Mouse (Mus musculus) neural tube, postnatal 0 days (tissue): ENCODE measurements around the gene Necap1. TPM values are rescaled to one million over a fixed set of nuclear protein-coding genes. Genes with fewer than 3 reads are reported as not detected.

Experiments
- microRNA-seq: library from miRNA; unstranded; fragments of <30 nt; microRNA quantifications from one replicate; pipeline ENCODE4, GENCODE M21; 2016
- polyA plus RNA-seq: library from polyadenylated mRNA; unstranded; fragments of >200 nt; fragmentation: Nextera tagmentation; extraction: Ambion mirVana; gene quantifications from 2 replicates; pipeline ENCODE4 v1.2.1, GENCODE M21; 2015

The Necap1 gene
- polyA plus RNA-seq = 158 and 165 TPM in 2 replicates

DNA sequence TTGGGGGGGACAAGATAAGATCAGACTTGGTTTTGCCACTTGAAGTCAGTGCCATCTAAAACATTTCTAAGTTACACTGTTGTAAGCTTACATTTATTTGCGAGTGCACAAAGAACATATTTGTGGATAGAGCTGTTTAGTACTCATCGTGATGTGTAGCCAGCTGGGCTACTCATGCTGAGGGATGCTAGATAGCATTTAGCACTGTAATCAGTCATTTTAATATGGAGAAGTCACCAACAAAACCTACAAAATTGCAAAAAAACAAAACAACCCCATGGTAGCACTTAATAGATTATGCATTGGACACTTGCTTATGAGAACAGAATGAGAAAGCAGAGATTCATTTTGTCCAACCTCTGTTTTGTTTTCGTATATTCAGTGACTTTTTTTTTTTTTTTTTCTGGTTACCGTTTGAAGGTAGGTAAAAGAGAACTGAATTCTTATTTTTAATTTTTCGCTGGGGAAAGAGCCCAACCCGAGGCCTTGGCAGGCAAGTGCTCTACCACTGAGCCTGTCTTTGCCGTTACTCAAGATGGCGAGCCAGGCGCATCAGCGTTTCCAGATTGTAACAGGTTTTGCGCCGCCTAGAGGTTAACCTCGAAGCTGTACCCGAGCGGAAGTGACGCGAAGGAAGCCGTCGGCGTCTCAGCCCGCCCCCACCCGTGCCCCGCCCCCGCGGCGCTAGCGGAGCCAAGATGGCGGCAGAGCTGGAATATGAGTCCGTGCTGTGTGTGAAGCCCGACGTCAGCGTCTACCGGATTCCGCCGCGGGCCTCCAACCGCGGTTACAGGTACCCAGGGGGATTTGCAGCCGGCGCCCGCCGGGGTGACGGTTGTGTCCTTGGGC lies at the start of gene Necap1:
Necap1 (plus strand) TSS at position 604 of the 849 bp plus-strand sequence.

GRCm38 (mm10) chr6:122855955-122856354 lies 18.3 kb upstream of the Necap1 start, which contains the start of gene C3ar1:
TSS of gene C3ar1 (minus strand) at chr6:122856161.

GRCm38 (mm10) chr6:122921451-122921850 lies 47.2 kb downstream of the Necap1 start, which contains the start of gene Clec4a1:
TSS of gene Clec4a1 (plus strand) at chr6:122921848.

Small RNAs within 50 kb of the gene (microRNA-seq; reads per million reads assigned to microRNA genes)
- not detected for gene Mir7231

Other genes with a start within 250 kb of the Necap1 start
- gene Dppa3, start 248.1 kb upstream of the Necap1 start, polyA plus RNA-seq = not detected in 2 replicates
- gene Nanog, start 167.0 kb upstream of the Necap1 start, polyA plus RNA-seq = 0.11 and 0.14 TPM in 2 replicates
- gene Slc2a3, start 72.8 kb upstream of the Necap1 start, polyA plus RNA-seq = 51.8 and 54.6 TPM in 2 replicates
- 6.9 and 7.6 TPM in 2 replicates for gene Foxj2, start 54.6 kb upstream of the Necap1 start, polyA plus RNA-seq
- 2.1 and 3.2 TPM in 2 replicates for gene C3ar1, start 18.3 kb upstream of the Necap1 start, polyA plus RNA-seq
- 1.9 and 2.3 TPM in 2 replicates for gene Clec4a1, start 47.4 kb downstream of the Necap1 start, polyA plus RNA-seq
- 1.8 TPM in 2 replicates for gene Clec4a3, start 78.0 kb downstream of the Necap1 start, polyA plus RNA-seq
- not detected in 2 replicates for gene Clec4a4, start 115.9 kb downstream of the Necap1 start, polyA plus RNA-seq
- not detected in 2 replicates for gene Clec4b1, start 175.5 kb downstream of the Necap1 start, polyA plus RNA-seq
- gene Clec4a2, start 232.0 kb downstream of the Necap1 start, polyA plus RNA-seq = 3.2 and 4.2 TPM in 2 replicates